Mouse (Mus musculus) common myeloid progenitor, adult 5-6 weeks (primary cell): Measurements from ENCODE around the gene Rb1. TPM values are rescaled to one million over a fixed set of nuclear protein-coding genes. Genes with fewer than 3 reads are reported as not detected.

ENCODE experiments used
- ATAC-seq: replicated peaks from 2 replicates; pipeline ENCODE4 v1.8.0; 2016; ENCODE audit warnings: low read depth, mild to moderate bottlenecking, moderate TSS enrichment, inconsistent platforms; ENCODE audit not compliant: poor library complexity, severe bottlenecking
- total RNA-seq: library from RNA; stranded (forward); fragments of 200-1000, 187-1606 nt; gene quantifications from 2 replicates; pipeline ENCODE4 v1.2.3, GENCODE M21; 2017

Rb1 gene
- total RNA-seq, 1 experiment from 2014 or later = 31.6 TPM

DNA sequence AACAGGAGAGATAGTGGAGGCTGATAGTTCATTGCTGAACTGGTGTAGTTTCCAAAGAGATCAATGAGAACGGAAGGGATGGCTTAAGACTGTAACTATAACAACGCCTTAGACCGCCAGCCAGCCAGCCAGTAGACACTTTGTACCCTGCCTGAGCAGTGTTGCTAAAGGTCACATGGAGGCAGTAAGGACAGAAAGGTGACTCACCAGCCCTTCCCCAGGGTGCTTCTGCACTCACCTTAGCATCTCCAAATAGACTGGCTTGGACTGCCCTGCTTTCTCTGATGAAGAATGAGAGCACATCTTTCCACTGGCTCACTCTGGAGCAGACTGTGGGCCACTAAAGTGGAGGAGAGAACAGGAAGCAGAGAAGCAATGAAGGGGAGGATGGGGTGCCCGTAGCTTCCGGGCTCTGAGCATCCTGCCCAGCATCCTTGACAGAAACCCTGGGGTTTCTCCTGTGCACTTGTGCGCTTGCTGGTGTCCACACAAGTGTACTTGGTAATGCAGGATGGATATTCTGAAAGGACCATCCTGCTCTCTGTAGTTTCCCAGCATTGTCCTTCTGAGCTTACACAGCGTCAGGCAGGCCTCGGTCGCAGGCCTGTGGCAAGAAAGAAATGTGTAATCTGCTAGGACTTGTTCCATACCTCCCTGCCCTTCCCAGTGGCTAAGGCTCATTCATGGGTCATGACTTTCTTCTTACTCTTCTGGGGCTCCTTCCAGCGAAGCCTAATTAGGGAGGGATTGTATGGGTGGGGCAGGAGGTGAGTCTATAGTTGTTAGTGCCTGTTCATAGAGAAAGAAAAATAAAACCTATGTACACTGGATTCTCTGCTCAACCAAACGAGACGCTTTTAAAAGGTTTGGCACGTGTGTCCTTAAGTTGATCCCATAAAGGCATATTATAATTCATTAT is 155.4 kb downstream of the Rb1 start:
- no peak for ATAC-seq

DNA sequence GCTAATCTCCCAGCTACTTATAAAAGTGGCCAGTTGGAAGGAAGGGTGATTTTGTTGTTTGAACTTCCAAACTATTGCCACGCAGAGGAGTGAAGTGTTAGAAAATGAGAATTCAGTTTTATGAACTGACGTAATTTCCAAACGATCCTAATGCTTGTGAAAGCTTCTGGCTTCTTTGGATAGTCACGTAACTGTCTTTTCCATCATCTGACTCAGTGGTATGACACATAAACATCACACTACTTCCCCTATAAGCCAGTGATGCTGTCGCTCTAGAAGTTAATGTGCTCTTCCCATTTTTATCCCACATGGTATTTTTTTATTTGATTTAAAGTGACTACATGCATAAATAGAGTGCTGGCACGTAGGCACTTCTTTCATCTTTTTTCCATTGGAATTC is 157.0 kb downstream of the Rb1 start:
- no peak for ATAC-seq

- no peak for ATAC-seq
Observed at GRCm38 (mm10) chr14:73165136-73165535, 160.5 kb downstream of the Rb1 start.

GRCm38 (mm10) chr14:73163363-73163998 is 162.1 kb downstream of the Rb1 start:
- peak; percentile 81 for ATAC-seq

DNA sequence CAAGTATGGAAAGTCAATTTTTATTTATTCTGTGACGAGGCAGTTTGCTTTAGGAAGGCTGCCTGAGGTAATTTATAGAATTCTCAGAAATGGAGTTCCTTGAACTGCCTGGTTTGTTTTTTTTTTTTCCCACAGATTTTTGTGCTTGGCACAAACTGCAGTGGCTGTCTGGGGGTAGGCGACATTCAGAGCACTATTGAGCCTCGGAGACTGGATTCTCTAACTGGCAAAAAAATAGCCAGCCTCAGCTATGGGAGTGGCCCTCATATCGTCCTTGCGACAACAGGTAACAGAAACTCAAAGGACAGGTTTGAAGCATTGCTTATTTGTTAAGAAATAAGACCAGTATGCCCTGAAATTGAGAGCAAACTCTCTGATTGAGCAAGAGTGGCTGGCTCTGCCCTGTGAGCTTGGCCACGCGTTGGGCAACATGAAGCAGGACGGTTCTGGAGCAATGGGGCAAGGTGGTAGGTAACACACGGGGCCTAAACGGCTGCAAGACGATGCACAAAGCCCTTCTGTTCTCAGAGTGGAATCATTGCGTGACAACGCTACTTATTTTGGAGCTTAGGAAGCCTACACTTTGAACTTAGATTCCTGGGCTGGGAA is 163.3 kb downstream of the Rb1 start:
- no peak for ATAC-seq

DNA sequence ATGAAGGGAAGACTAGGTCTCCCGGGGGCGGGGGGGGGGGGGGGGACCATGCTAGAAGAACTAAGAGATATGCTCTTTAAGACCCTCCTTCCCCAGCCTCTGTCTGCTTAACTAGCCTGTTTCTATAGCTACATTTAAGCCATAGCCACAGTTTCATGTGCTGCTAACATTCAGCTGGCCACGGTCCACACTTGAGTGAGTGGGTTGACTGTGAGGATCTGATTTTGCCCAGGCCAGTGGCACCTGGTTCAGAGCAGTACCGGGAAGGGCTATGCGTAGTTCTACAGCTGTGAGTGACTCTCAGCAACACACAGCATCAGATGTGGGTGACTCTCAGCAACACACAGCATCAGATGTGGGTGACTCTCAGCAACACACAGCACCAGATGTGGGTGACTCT is 164.3 kb downstream of the Rb1 start:
- no peak for ATAC-seq

- no peak for ATAC-seq
Observed at GRCm38 (mm10) chr14:73148125-73148524, 177.5 kb downstream of the Rb1 start.

- no peak for ATAC-seq
Observed at GRCm38 (mm10) chr14:73146721-73147120, 178.9 kb downstream of the Rb1 start.

- no peak for ATAC-seq
Observed at GRCm38 (mm10) chr14:73145531-73145930, 180.1 kb downstream of the Rb1 start.

DNA sequence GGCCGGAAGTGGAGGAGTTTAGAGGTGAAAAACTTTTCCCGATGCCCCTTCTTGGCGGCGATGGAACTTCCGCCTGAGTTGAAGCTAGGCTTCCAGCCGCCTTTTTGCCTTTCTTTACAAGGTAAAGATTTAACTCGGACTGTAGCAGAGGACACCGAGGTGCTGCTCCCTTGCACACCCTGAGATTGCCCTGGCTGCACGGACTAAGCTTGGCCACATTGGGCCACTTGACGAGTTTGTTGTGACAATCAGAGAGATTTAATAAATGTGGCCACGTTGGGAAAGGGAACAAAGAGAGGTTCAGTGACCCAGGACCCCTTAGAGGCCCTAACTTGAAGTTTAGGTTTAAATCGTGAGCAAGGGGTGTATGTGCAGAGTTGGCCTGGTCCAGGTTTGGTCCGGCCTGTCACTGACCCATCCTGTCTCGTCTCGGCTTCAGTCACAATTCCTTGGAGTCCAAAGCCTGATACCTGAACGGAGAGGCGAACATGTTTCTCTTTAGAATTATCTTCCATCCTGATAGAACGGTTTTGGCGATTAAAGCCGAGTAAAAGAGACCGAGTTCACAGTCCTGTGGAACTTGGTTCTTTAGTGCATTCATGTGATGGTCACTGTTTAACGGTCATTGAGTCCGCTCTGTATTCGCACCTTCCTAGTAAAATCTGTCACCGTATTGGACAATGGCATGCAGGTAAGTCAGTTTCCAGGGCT is 181.8 kb downstream of the Rb1 start:
- ATAC-seq = peak; percentile 6; the same call in 1 of the 2 replicates

GRCm38 (mm10) chr14:73142896-73143709 is 182.5 kb downstream of the Rb1 start:
- ATAC-seq = peak; percentile 76

DNA sequence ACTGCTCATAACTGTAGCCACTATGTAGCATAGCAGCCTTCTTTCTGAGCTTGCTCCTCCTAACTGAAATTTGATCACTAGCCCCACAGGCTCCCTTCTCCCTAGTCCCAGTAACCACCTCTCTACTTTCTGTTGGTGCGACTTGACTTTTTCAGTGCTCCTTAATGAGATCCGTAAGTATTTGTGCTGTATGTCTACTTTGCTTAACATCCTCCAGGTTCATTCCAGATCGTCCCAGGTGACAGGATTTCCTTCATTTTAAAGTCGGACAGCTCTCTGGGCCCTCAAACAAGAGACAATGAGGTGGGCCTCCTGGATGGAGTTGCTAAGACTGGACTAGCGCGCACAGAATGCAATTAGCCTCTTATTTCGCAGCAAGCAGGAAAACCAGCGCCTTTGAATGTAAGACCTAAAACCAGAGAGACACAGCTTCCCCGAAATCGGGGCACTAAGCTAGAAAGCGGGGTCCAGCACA is 183.2 kb downstream of the Rb1 start:
- 0 out of 2 replicates have a peak, but pooled peaks have one; percentile 13 for ATAC-seq

DNA sequence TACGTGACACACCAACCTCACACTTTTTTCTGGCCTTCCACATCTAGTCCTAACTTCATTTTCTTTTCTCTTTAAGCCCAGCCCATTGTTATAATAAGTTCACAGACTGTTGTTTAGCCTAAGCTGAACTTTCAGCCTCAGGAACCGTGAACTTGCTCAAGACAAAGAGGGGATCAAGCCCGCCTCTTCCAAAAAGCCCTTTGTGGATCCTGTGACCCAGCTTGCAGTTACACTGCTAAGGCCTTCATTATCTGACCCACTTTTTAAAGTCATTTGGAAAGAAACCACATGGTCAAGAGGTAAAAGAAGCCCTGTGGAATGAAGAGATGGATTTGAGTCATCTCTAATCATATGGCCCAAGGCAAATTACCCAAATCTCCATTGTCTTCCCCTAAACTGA is 183.8 kb downstream of the Rb1 start:
- no peak for ATAC-seq

DNA sequence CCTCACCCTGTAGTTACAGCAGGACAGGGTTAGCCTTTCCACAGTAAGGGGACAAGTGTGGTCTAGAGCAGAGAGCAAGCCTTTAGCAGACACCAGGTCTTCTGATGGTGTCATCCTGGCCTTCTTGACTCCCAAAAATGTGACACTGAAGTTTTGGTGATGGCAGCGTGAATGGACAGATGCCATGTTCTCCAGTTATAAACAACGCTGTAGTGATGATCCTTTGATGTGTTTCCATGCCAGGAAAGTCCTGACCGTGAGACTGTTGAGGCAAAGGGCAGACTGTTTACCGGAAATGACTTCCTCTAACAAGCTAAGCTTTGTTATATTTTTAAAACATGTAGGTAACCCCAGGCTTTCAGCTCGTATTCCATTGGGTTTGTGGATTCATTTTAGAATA is 185.8 kb downstream of the Rb1 start:
- ATAC-seq = no peak

- ATAC-seq = no peak
Observed at GRCm38 (mm10) chr14:73138483-73138882, 187.1 kb downstream of the Rb1 start.

GRCm38 (mm10) chr14:73137234-73137633 is 188.4 kb downstream of the Rb1 start:
- ATAC-seq = no peak
